Mouse (Mus musculus): ENCODE measurements around the gene Astl. TPM values are rescaled to one million over a fixed set of nuclear protein-coding genes. Genes with fewer than 3 reads are reported as not detected.
"Not testable (repeated sequence)": the region's sequence is repeated elsewhere in the genome, so short reads cannot be mapped to it uniquely, and the experiment has no call there.

Astl gene
- total and polyA plus RNA-seq, 3 experiments: not detected

- H3K4me3 ChIP-seq (ENCODE audit: control insufficient read depth in 1 of 2, insufficient read depth in 1 of 2, low read depth in 2 of 2, low read length in 2 of 2): no peak overlapping the region
- no peak overlapping the region for H3K9ac ChIP-seq (ENCODE audit: control insufficient read depth, low read depth, low read length, poor library complexity, severe bottlenecking)
- no peaks in the 10 kb centered on the region for H3K4me1 ChIP-seq (ENCODE audit: control insufficient read depth in 1 of 2, insufficient read depth in 2 of 2, low read length in 2 of 2)
- TF ChIP-seq MYC (IDR thresholded peaks at IDR 0.05; ENCODE audit: low read depth, low read length): no peak
- TF ChIP-seq GATA1 (IDR thresholded peaks at IDR 0.05; ENCODE audit: low read depth, low read length): no peak
- no peak for TF ChIP-seq USF2 (IDR thresholded peaks at IDR 0.05; ENCODE audit: borderline replicate concordance in 1 of 2, insufficient read depth in 1 of 2, low read depth in 1 of 2, low read length in 2 of 2)
- TF ChIP-seq CTCF (IDR thresholded peaks at IDR 0.05 in 2 of 3, conservative IDR thresholded peaks at IDR 0.05 in 1 of 3; ENCODE audit: control insufficient read depth in 1 of 3, insufficient read depth in 1 of 3, low read depth in 2 of 3, low read length in 3 of 3, poor library complexity in 1 of 3, severe bottlenecking in 1 of 3): peak in 1 of 3 experiments; percentile 16; a peak in 2 of 6 replicates
- TF ChIP-seq MAZ (IDR thresholded peaks at IDR 0.05; ENCODE audit: low read depth, low read length): no peak
- TF ChIP-seq RAD21 (IDR thresholded peaks at IDR 0.05; ENCODE audit: low read depth, low read length): no peak
- TF ChIP-seq KAT2A (conservative IDR thresholded peaks at IDR 0.05; ENCODE audit: low read depth, low read length): no peak
- TF ChIP-seq ZNF384 (IDR thresholded peaks at IDR 0.05; ENCODE audit: low read depth, low read length): no peak
- H3K79me2 ChIP-seq (ENCODE audit: control insufficient read depth, insufficient read depth, low read length, poor library complexity): no peaks in the 10 kb centered on the region
- H3K9me3 ChIP-seq (replicated peaks; ENCODE audit: insufficient read depth, low read length): no peaks in the 10 kb centered on the region
- peaks cover 0 to 18% of the 10 kb centered on the region in 2 experiments; a peak in 2 of 4 replicates for H3K36me3 ChIP-seq (ENCODE audit: control insufficient read depth in 1 of 2, insufficient read depth in 2 of 2, low read length in 2 of 2)
- H3K27me3 ChIP-seq (ENCODE audit: control insufficient read depth in 1 of 2, insufficient read depth in 2 of 2, low read length in 2 of 2): no peaks in the 10 kb centered on the region
- H3K27ac ChIP-seq (ENCODE audit: control insufficient read depth, low read depth, low read length): no peak overlapping the region
- peak; percentile 46 for DNase-seq (ENCODE audit: low read depth, low spot score)
Observed at GRCm38 (mm10) chr2:127300701-127301100, 37.7 kb upstream of the Astl start.

DNA sequence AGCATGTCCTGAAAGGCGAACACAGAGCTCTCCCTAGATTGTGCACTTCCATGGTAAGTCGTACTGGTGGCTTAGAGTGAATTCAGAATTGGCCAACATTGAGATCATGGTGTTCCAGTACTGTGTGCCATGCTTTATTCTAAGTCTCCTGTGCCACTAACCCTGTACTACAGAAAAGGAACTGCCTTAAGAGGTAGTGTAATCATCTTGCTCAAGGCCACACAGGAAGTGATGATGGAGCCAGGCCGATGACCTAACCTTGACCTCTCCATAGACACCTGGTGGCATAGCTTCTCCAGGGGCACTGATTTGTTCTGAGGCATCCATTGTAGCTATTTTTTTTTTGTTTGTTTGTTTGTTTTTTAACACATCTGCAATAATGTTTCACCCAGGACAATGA lies 36.6 kb upstream of the Astl start:
- Histone ChIP-seq H3K4me1 (ENCODE audit: control insufficient read depth in 1 of 2, insufficient read depth in 2 of 2, low read length in 2 of 2) (no peaks in the 10 kb centered on the region), H3K79me2 (ENCODE audit: control insufficient read depth, insufficient read depth, low read length, poor library complexity) (no peaks in the 10 kb centered on the region), H3K27ac (ENCODE audit: control insufficient read depth, low read depth, low read length) (no peak overlapping the region), H3K9ac (ENCODE audit: control insufficient read depth, low read depth, low read length, poor library complexity, severe bottlenecking) (no peak overlapping the region), H3K27me3 (ENCODE audit: control insufficient read depth in 1 of 2, insufficient read depth in 2 of 2, low read length in 2 of 2) (no peaks in the 10 kb centered on the region), H3K9me3 (replicated peaks; ENCODE audit: insufficient read depth, low read length) (no peaks in the 10 kb centered on the region), H3K4me3 (ENCODE audit: control insufficient read depth in 1 of 2, insufficient read depth in 1 of 2, low read depth in 2 of 2, low read length in 2 of 2) (no peak overlapping the region), H3K36me3 (ENCODE audit: control insufficient read depth in 1 of 2, insufficient read depth in 2 of 2, low read length in 2 of 2) (peaks cover 0 to 13% of the 10 kb centered on the region in 2 experiments; a peak in 2 of 4 replicates)
- TF ChIP-seq SMC3 (IDR thresholded peaks at IDR 0.05; ENCODE audit: low read depth, low read length) (no peak), EP300 (IDR thresholded peaks at IDR 0.05; ENCODE audit: low read depth in 1 of 2, low read length in 2 of 2) (no peak), GABPA (IDR thresholded peaks at IDR 0.05; ENCODE audit: low read depth, low read length) (no peak), NRF1 (IDR thresholded peaks at IDR 0.05; ENCODE audit: insufficient read depth, low read depth, low read length, poor library complexity, severe bottlenecking) (no peak), MAZ (IDR thresholded peaks at IDR 0.05; ENCODE audit: low read depth, low read length) (no peak), MAX (IDR thresholded peaks at IDR 0.05; ENCODE audit: low read length) (no peak), KAT2A (conservative IDR thresholded peaks at IDR 0.05; ENCODE audit: low read depth, low read length) (no peak)
- DNase-seq (ENCODE audit: low read depth, low spot score): peak; percentile 28

GRCm38 (mm10) chr2:127304192-127304591 lies 34.2 kb upstream of the Astl start:
- not testable (repeated sequence) for H3K36me3 ChIP-seq (ENCODE audit: control insufficient read depth in 1 of 2, insufficient read depth in 2 of 2, low read length in 2 of 2); H3K9ac ChIP-seq (ENCODE audit: control insufficient read depth, low read depth, low read length, poor library complexity, severe bottlenecking); H3K27me3 ChIP-seq (ENCODE audit: control insufficient read depth in 1 of 2, insufficient read depth in 2 of 2, low read length in 2 of 2); H3K4me1 ChIP-seq (ENCODE audit: control insufficient read depth in 1 of 2, insufficient read depth in 2 of 2, low read length in 2 of 2); H3K4me3 ChIP-seq (ENCODE audit: control insufficient read depth in 1 of 2, insufficient read depth in 1 of 2, low read depth in 2 of 2, low read length in 2 of 2); H3K27ac ChIP-seq (ENCODE audit: control insufficient read depth, low read depth, low read length); H3K79me2 ChIP-seq (ENCODE audit: control insufficient read depth, insufficient read depth, low read length, poor library complexity); H3K9me3 ChIP-seq (replicated peaks; ENCODE audit: insufficient read depth, low read length)
- DNase-seq (ENCODE audit: low read depth, low spot score): peak; percentile 50
- TF ChIP-seq GATA1 (IDR thresholded peaks at IDR 0.05; ENCODE audit: low read depth, low read length) (0 out of 2 replicates have a peak, but pooled peaks have one; percentile 24), TBP (IDR thresholded peaks at IDR 0.05; ENCODE audit: low read depth, low read length) (0 out of 2 replicates have a peak, but pooled peaks have one; percentile 40)
